Mouse (Mus musculus): Measurements from ENCODE around the gene Epas1. TPM values are rescaled to one million over a fixed set of nuclear protein-coding genes. Genes with fewer than 3 reads are reported as not detected.

Gene Epas1
- polyA plus RNA-seq, 1 experiment from 2014 or later = 7.2 TPM

GRCm38 (mm10) chr17:86788316-86788715 lies 34.8 kb downstream of the Epas1 start:
- Histone ChIP-seq H3K36me3 (no peaks in the 10 kb centered on the region), H3K27ac (ENCODE audit: poor library complexity, severe bottlenecking) (no peak overlapping the region), H3K4me1 (replicated peaks) (peaks cover 40% of the 10 kb centered on the region), H3K4me2 (no peak overlapping the region), H3K9me3 (replicated peaks) (no peaks in the 10 kb centered on the region), H3K27me3 (replicated peaks) (no peaks in the 10 kb centered on the region; the same call in 1 of the 2 replicates), H3K4me3 (no peak overlapping the region), H3K9ac (no peak overlapping the region)
- 69% methylated on average over 6 of the region's 6 CpGs for WGBS
- no peak for ATAC-seq (ENCODE audit: insufficient number of reproducible peaks, low FRiP score)

DNA sequence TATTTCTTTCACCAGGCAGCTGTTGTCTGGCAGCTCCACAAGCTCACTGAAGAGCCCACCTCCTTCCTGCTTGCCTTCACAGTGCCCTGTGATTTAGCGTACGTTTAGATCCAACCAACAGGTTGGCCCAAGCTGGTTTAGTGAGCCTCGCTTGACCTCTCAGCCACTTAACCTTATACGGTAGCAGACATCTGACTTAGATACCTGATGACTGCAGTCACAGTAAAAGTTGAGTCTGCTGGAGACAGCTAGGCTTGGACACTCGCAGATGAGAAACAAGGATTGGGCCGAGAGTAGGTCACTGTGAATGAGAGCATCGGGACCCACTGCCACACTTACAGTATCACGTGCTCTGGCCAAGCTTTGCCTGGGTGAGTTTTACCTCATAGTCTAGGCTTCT lies 38.4 kb downstream of the Epas1 start:
- no peak overlapping the region for H3K4me3 ChIP-seq
- H3K4me1 ChIP-seq (replicated peaks) = peaks cover 9% of the 10 kb centered on the region
- no peak overlapping the region for H3K9ac ChIP-seq
- no peak overlapping the region for H3K4me2 ChIP-seq
- H3K9me3 ChIP-seq (replicated peaks) = no peaks in the 10 kb centered on the region
- no peak for ATAC-seq (ENCODE audit: insufficient number of reproducible peaks, low FRiP score)
- no peak overlapping the region for H3K27ac ChIP-seq (ENCODE audit: poor library complexity, severe bottlenecking)
- no peaks in the 10 kb centered on the region for H3K36me3 ChIP-seq
- 69% methylated on average over 8 of the region's 8 CpGs for WGBS
- no peaks in the 10 kb centered on the region for H3K27me3 ChIP-seq (replicated peaks)

GRCm38 (mm10) chr17:86795773-86796172 lies 42.3 kb downstream of the Epas1 start:
- H3K36me3 ChIP-seq = no peaks in the 10 kb centered on the region
- no peak overlapping the region for H3K9ac ChIP-seq
- no peak overlapping the region for H3K4me2 ChIP-seq
- no peak for ATAC-seq (ENCODE audit: insufficient number of reproducible peaks, low FRiP score)
- peaks cover 20% of the 10 kb centered on the region for H3K4me1 ChIP-seq (replicated peaks)
- no peak overlapping the region for H3K27ac ChIP-seq (ENCODE audit: poor library complexity, severe bottlenecking)
- no peaks in the 10 kb centered on the region for H3K27me3 ChIP-seq (replicated peaks)
- H3K4me3 ChIP-seq = no peak overlapping the region
- 73% methylated on average over 5 of the region's 5 CpGs for WGBS
- no peaks in the 10 kb centered on the region for H3K9me3 ChIP-seq (replicated peaks)

DNA sequence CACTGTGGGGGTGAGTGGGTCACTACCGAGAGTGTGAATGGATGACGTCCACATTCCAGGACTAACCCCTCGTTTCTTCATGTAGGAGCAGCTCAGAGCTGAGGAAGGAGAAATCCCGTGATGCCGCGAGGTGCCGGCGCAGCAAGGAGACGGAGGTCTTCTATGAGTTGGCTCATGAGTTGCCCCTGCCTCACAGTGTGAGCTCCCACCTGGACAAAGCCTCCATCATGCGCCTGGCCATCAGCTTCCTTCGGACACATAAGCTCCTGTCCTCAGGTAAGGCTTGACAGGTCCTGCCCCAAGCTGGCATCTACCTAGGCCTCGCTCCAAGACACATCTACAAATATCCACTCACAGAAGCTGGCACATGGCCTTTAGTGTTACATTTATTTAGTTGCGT lies 43.5 kb downstream of the Epas1 start:
- no peaks in the 10 kb centered on the region for H3K36me3 ChIP-seq
- no peak overlapping the region for H3K4me2 ChIP-seq
- no peak for ATAC-seq (ENCODE audit: insufficient number of reproducible peaks, low FRiP score)
- H3K4me3 ChIP-seq = no peak overlapping the region
- H3K27ac ChIP-seq (ENCODE audit: poor library complexity, severe bottlenecking) = no peak overlapping the region
- 89% methylated on average over 13 of the region's 13 CpGs for WGBS
- H3K9ac ChIP-seq = no peak overlapping the region
- peaks cover 31% of the 10 kb centered on the region for H3K4me1 ChIP-seq (replicated peaks)
- no peaks in the 10 kb centered on the region for H3K27me3 ChIP-seq (replicated peaks)
- H3K9me3 ChIP-seq (replicated peaks) = no peaks in the 10 kb centered on the region

DNA sequence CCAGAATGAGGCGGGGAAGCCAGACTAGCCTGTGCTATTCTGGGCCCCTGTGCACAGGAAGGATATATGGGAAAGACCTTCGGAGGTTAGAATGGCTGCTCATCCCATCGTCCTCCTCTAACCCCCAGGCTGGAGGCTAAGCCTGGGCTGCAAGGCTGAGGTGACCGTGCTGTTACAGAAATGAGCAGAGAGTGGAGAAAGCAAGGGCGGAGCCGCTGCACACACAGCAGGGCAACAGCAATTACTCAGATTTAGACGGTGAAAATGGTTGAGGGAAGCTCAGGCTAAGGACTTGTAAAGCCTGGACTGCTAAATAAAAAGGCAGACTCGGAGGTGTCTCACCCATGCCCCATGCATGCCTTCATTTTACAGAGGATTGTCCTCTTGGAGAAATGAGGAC lies 45.0 kb downstream of the Epas1 start:
- H3K36me3 ChIP-seq = no peaks in the 10 kb centered on the region
- H3K4me2 ChIP-seq = peak overlapping the region; percentile 4; the same call in 1 of the 2 replicates
- H3K9ac ChIP-seq = 0 out of 2 replicates have a peak overlapping the region, but pooled peaks have one; percentile 40
- H3K9me3 ChIP-seq (replicated peaks) = no peaks in the 10 kb centered on the region
- peak overlapping the region; percentile 41 for H3K27ac ChIP-seq (ENCODE audit: poor library complexity, severe bottlenecking)
- H3K4me1 ChIP-seq (replicated peaks) = peaks cover 38% of the 10 kb centered on the region
- ATAC-seq (ENCODE audit: insufficient number of reproducible peaks, low FRiP score) = no peak
- no peaks in the 10 kb centered on the region for H3K27me3 ChIP-seq (replicated peaks)
- no peak overlapping the region for H3K4me3 ChIP-seq
- 36% methylated on average over 8 of the region's 8 CpGs for WGBS

DNA sequence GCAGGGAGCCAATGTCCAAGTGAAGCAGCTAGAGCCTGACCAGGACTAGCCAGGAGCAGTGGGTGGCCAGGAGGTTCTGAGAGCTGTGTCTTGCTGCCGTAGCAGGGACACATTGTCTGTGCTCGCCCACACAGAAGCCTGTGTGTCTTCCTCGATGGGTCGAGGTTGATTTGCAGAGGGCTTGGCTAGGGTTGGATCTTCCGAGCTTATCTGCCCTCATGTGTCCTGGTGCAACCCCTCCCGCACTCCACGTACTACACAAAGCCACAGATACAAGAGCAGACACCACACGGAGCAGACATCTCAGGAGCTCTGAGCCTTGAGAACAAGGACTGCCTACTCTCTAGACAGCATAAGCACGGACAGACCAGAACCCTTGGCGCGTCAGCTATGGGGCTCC lies 45.5 kb downstream of the Epas1 start:
- H3K27me3 ChIP-seq (replicated peaks) = no peaks in the 10 kb centered on the region
- H3K9me3 ChIP-seq (replicated peaks) = no peaks in the 10 kb centered on the region
- H3K4me1 ChIP-seq (replicated peaks) = peaks cover 38% of the 10 kb centered on the region
- H3K4me2 ChIP-seq = no peak overlapping the region
- 0 out of 2 replicates have a peak overlapping the region, but pooled peaks have one; percentile 41 for H3K27ac ChIP-seq (ENCODE audit: poor library complexity, severe bottlenecking)
- H3K9ac ChIP-seq = no peak overlapping the region
- WGBS = 39% methylated on average over 11 of the region's 11 CpGs
- H3K4me3 ChIP-seq = no peak overlapping the region
- no peak for ATAC-seq (ENCODE audit: insufficient number of reproducible peaks, low FRiP score)
- no peaks in the 10 kb centered on the region for H3K36me3 ChIP-seq

- Histone ChIP-seq H3K9ac (no peak overlapping the region), H3K27ac (ENCODE audit: poor library complexity, severe bottlenecking) (peak overlapping the region; percentile 74), H3K27me3 (replicated peaks) (no peaks in the 10 kb centered on the region), H3K4me3 (no peak overlapping the region), H3K4me2 (no peak overlapping the region), H3K4me1 (replicated peaks) (peaks cover 38% of the 10 kb centered on the region), H3K9me3 (replicated peaks) (no peaks in the 10 kb centered on the region), H3K36me3 (peaks cover under 1% of the 10 kb centered on the region; the same call in 1 of the 2 replicates)
- 53% methylated on average over 12 of the region's 12 CpGs for WGBS
- ATAC-seq (ENCODE audit: insufficient number of reproducible peaks, low FRiP score) = no peak
Measured at GRCm38 (mm10) chr17:86800535-86800934, 47.0 kb downstream of the Epas1 start.

- H3K27ac ChIP-seq (ENCODE audit: poor library complexity, severe bottlenecking) = peak overlapping the region; percentile 74
- peaks cover 38% of the 10 kb centered on the region for H3K4me1 ChIP-seq (replicated peaks)
- H3K9ac ChIP-seq = no peak overlapping the region
- no peak overlapping the region for H3K4me2 ChIP-seq
- 54% methylated on average over 11 of the region's 11 CpGs for WGBS
- no peaks in the 10 kb centered on the region for H3K9me3 ChIP-seq (replicated peaks)
- ATAC-seq (ENCODE audit: insufficient number of reproducible peaks, low FRiP score) = 0 out of 2 replicates have a peak, but pooled peaks have one; percentile 12
- H3K4me3 ChIP-seq = no peak overlapping the region
- H3K36me3 ChIP-seq = peaks cover 7% of the 10 kb centered on the region
- H3K27me3 ChIP-seq (replicated peaks) = no peaks in the 10 kb centered on the region
Measured at GRCm38 (mm10) chr17:86801213-86801815, 47.8 kb downstream of the Epas1 start.

GRCm38 (mm10) chr17:86801876-86802275 lies 48.4 kb downstream of the Epas1 start:
- no peaks in the 10 kb centered on the region for H3K9me3 ChIP-seq (replicated peaks)

GRCm38 (mm10) chr17:86802351-86802985 lies 49.0 kb downstream of the Epas1 start:
- ATAC-seq (ENCODE audit: insufficient number of reproducible peaks, low FRiP score) = peak; percentile 58

More at GRCm38 (mm10) chr17:86801876-86802275, 48.4 kb downstream of the Epas1 start:
- 21% methylated on average over 9 of the region's 9 CpGs for WGBS
- Histone ChIP-seq H3K4me2 (peak overlapping the region; percentile 1; the same call in 1 of the 2 replicates), H3K27me3 (replicated peaks) (no peaks in the 10 kb centered on the region), H3K36me3 (peaks cover 10% of the 10 kb centered on the region), H3K9ac (no peak overlapping the region), H3K4me3 (no peak overlapping the region), H3K27ac (ENCODE audit: poor library complexity, severe bottlenecking) (peak overlapping the region; percentile 74), H3K4me1 (replicated peaks) (peaks cover 38% of the 10 kb centered on the region)
- no peak for ATAC-seq (ENCODE audit: insufficient number of reproducible peaks, low FRiP score)

GRCm38 (mm10) chr17:86803147-86803546 lies 49.6 kb downstream of the Epas1 start:
- peaks cover 33% of the 10 kb centered on the region for H3K4me1 ChIP-seq (replicated peaks)
- H3K9me3 ChIP-seq (replicated peaks) = no peaks in the 10 kb centered on the region
- no peak overlapping the region for H3K9ac ChIP-seq
- peaks cover 10% of the 10 kb centered on the region for H3K36me3 ChIP-seq
- 80% methylated on average over 10 of the region's 10 CpGs for whole genome bisulfite sequencing
- no peak overlapping the region for H3K4me2 ChIP-seq
- no peak for ATAC-seq (ENCODE audit: insufficient number of reproducible peaks, low FRiP score)
- no peaks in the 10 kb centered on the region for H3K27me3 ChIP-seq (replicated peaks)
- H3K27ac ChIP-seq (ENCODE audit: poor library complexity, severe bottlenecking) = peak overlapping the region; percentile 26; the same call in 1 of the 2 replicates
- no peak overlapping the region for H3K4me3 ChIP-seq

More at GRCm38 (mm10) chr17:86802351-86802985, 49.0 kb downstream of the Epas1 start:
- Histone ChIP-seq H3K4me2 (no peak overlapping the region), H3K9me3 (replicated peaks) (no peaks in the 10 kb centered on the region), H3K9ac (no peak overlapping the region), H3K4me3 (no peak overlapping the region), H3K36me3 (peaks cover 10% of the 10 kb centered on the region), H3K4me1 (replicated peaks) (peaks cover 38% of the 10 kb centered on the region), H3K27ac (ENCODE audit: poor library complexity, severe bottlenecking) (peak overlapping the region; percentile 74), H3K27me3 (replicated peaks) (no peaks in the 10 kb centered on the region)
- 45% methylated on average over 9 of the region's 9 CpGs for whole genome bisulfite sequencing

Data from heart, embryonic 12.5 days (tissue).